Comparison of ENCODE assay signal across 13 mouse cellular contexts in genomic region chr6:66840631-66841030, GRCm38 (mm10). TPM values are rescaled to one million over a fixed set of nuclear protein-coding genes. Genes with fewer than 3 reads are reported as not detected.
DNase-seq lines count a peak whose midpoint lies in the region; ATAC-seq and TF ChIP-seq lines count a peak whose summit lies in the region.
"Not testable (repeated sequence)": the region's sequence is repeated elsewhere in the genome, so short reads cannot be mapped to it uniquely, and the experiment has no call there.
"Had no signal": no experiment of that assay in that cellular context is flagged by ENCODE, and none has a peak within 500 bp of the region (broad histone marks: within the 10 kb centered on the region; RNA-seq: fewer than 3 reads in every experiment).

No protein-coding gene starts in this region.

- intact Hi-C loops in gastrocnemius, postnatal 14 days (cut with DNase I; ENCODE audit: low total_unique reads): loop anchor here (5.0 kb wide), 2 partner anchors 112 to 312 kb away; no protein-coding TSS in a partner anchor
- intact Hi-C loops in left cerebral cortex, adult 2 months (cut with DNase I): loop anchor here (1.0 to 5.0 kb wide), 4 partner anchors 114 to 318 kb away; partner anchors contain the start of gene Gadd45a

- TF ChIP-seq CTCF in kidney, adult 2 months (conservative IDR thresholded peaks at IDR 0.05; ENCODE audit: insufficient read depth, insufficient read length, low read depth, low read length): peak; percentile 29; the same call in 1 of the 2 replicates
- peak; percentile 58 for TF ChIP-seq CTCF in left cerebral cortex, adult 2 months (IDR thresholded peaks at IDR 0.05)

- not testable (repeated sequence) for H3K36me3 ChIP-seq in kidney, adult 2 months (ENCODE audit: control insufficient read depth, insufficient read depth, low read length); splenic B cell, adult 2 months (ENCODE audit: control insufficient read depth, insufficient read depth, low read length, poor library complexity, severe bottlenecking)

- peak; percentile 51 for ATAC-seq in CD4-positive, CD25-positive, alpha-beta regulatory T cell, adult 4 months
- ATAC-seq in common myeloid progenitor, adult 5-6 weeks (replicated peaks; ENCODE audit: low read depth, poor library complexity, severe bottlenecking): 0 out of 2 replicates have a peak, but pooled peaks have one; percentile 50
- ATAC-seq in megakaryocyte, adult 5-6 weeks (ENCODE audit: poor library complexity, severe bottlenecking): peak; percentile 51; the same call in 1 of the 2 replicates

- DNase-seq in adrenal gland, postnatal 14 days: peak; percentile 41
- peak; percentile 5 for DNase-seq in gastrocnemius, postnatal 14 days
- DNase-seq in kidney, adult 2 months: peak; percentile 68
- DNase-seq in left cerebral cortex, adult 2 months (ENCODE audit: extremely low spot score in 1 of 2, low spot score in 2 of 2): peak; percentile 20 to 33
- DNase-seq in splenic B cell, adult 2 months (ENCODE audit: low read depth, low spot score): peak; percentile 45

- WGBS in kidney, adult 2 months: 6% methylated on average over 1 of the region's 1 CpGs

- not testable (repeated sequence) for H3K27ac ChIP-seq in kidney, adult 2 months (ENCODE audit: insufficient read depth, low read depth, low read length); left cerebral cortex, adult 2 months

- TF ChIP-seq POLR2A in kidney, adult 2 months (IDR thresholded peaks at IDR 0.05; ENCODE audit: low read depth, low read length): not testable (repeated sequence)

- not testable (repeated sequence) for H3K4me3 ChIP-seq in kidney, adult 2 months (ENCODE audit: insufficient read depth, low read depth, low read length); left cerebral cortex, adult 2 months

- H3K27me3 ChIP-seq in kidney, adult 2 months (replicated peaks; ENCODE audit: control insufficient read depth, insufficient read depth, low read length); splenic B cell, adult 2 months (ENCODE audit: control insufficient read depth, insufficient read depth, low read length, poor library complexity, severe bottlenecking): not testable (repeated sequence)

- not testable (repeated sequence) for H3K4me1 ChIP-seq in kidney, adult 2 months (ENCODE audit: control insufficient read depth, insufficient read depth, low read length)

RNA-seq across cellular contexts. Expression of gene Vmn1r39, which starts 30.2 kb away (rescaled TPM):
- polyA plus RNA-seq in CD4-positive, CD25-positive, alpha-beta regulatory T cell, adult 4 months (2017; shearing (Covaris generic)): not detected
- not detected in 2 replicates for total RNA-seq in adrenal gland, postnatal 14 days (2021)
- total RNA-seq in common myeloid progenitor, adult 5-6 weeks (2017): not detected in 2 replicates
- not detected for total RNA-seq in gastrocnemius, postnatal 14 days (2021)
- not detected in 2 replicates for polyA plus RNA-seq in kidney, adult 2 months (2012; rRNA removed)
- total RNA-seq in left cerebral cortex, adult 2 months (2021): not detected
- total RNA-seq in megakaryocyte, adult 5-6 weeks (2015): not detected in 2 replicates
- total RNA-seq in megakaryocyte, adult 5-6 weeks (2017): not detected in 2 replicates
- polyA plus RNA-seq: embryonic facial prominence, embryonic 12.5 days; hindbrain, embryonic 12.5 days; limb, embryonic 12.5 days; midbrain, embryonic 11.5 days; testis, adult 2 months had no signal

RNA-seq across cellular contexts. Expression of gene Gng12, which starts 55.6 kb away (rescaled TPM):
- 10 to 100 TPM; 15.8 to 21.0 TPM for polyA plus RNA-seq in CD4-positive, CD25-positive, alpha-beta regulatory T cell, adult 4 months (2017; shearing (Covaris generic))
- 85.3 and 93.6 TPM in 2 replicates for total RNA-seq in adrenal gland, postnatal 14 days (2021)
- total RNA-seq in common myeloid progenitor, adult 5-6 weeks (2017): 79.5 and 88.0 TPM in 2 replicates
- total RNA-seq in gastrocnemius, postnatal 14 days (2021): 10 to 100 TPM; 34.3 to 35.0 TPM
- polyA plus RNA-seq in kidney, adult 2 months (2012; rRNA removed): 90.6 and 102 TPM in 2 replicates
- 10 to 100 TPM; 55.2 to 59.3 TPM for total RNA-seq in left cerebral cortex, adult 2 months (2021)
- 61.0 and 78.1 TPM in 2 replicates for total RNA-seq in megakaryocyte, adult 5-6 weeks (2015)
- 42.9 and 63.5 TPM in 2 replicates for total RNA-seq in megakaryocyte, adult 5-6 weeks (2017)

RNA-seq across cellular contexts. Expression of gene Vmn1r38, which starts 58.2 kb away (rescaled TPM):
- polyA plus RNA-seq in CD4-positive, CD25-positive, alpha-beta regulatory T cell, adult 4 months (2017; shearing (Covaris generic)): not detected
- not detected in 2 replicates for total RNA-seq in adrenal gland, postnatal 14 days (2021)
- not detected in 2 replicates for total RNA-seq in common myeloid progenitor, adult 5-6 weeks (2017)
- total RNA-seq in gastrocnemius, postnatal 14 days (2021): not detected
- not detected in 2 replicates for polyA plus RNA-seq in kidney, adult 2 months (2012; rRNA removed)
- not detected for total RNA-seq in left cerebral cortex, adult 2 months (2021)
- total RNA-seq in megakaryocyte, adult 5-6 weeks (2015): not detected in 2 replicates
- total RNA-seq in megakaryocyte, adult 5-6 weeks (2017): not detected in 2 replicates
- polyA plus RNA-seq: embryonic facial prominence, embryonic 12.5 days; hindbrain, embryonic 12.5 days; limb, embryonic 12.5 days; midbrain, embryonic 11.5 days; testis, adult 2 months had no signal

Comparison
In these comparisons a context has a peak if more than half of its experiments do, and no peak if none do; other contexts are left out.
1. DNase-seq: peak in every context shown above with its lines; median percentile 68 in kidney, adult 2 months; 45 in splenic B cell, adult 2 months; 41 in adrenal gland, postnatal 14 days; 26 in left cerebral cortex, adult 2 months; 5 in gastrocnemius, postnatal 14 days.